Mouse (Mus musculus) CD4-positive helper T cell, adult 2 months (primary cell): Measurements from ENCODE around the gene Tppp2.
"Not testable (repeated sequence)": the region's sequence is repeated elsewhere in the genome, so short reads cannot be mapped to it uniquely, and the experiment has no call there.

Source experiments
- DNase-seq: peaks from one replicate; pipeline ENCODE4 v3.0.0-alpha.2; 2012; ENCODE audit warnings: low read depth, missing footprints, low spot score

The Tppp2 gene

GRCm38 (mm10) chr14:51912391-51913061, 5.7 kb upstream of the Tppp2 start:
- peak; percentile 17 for DNase-seq

DNA sequence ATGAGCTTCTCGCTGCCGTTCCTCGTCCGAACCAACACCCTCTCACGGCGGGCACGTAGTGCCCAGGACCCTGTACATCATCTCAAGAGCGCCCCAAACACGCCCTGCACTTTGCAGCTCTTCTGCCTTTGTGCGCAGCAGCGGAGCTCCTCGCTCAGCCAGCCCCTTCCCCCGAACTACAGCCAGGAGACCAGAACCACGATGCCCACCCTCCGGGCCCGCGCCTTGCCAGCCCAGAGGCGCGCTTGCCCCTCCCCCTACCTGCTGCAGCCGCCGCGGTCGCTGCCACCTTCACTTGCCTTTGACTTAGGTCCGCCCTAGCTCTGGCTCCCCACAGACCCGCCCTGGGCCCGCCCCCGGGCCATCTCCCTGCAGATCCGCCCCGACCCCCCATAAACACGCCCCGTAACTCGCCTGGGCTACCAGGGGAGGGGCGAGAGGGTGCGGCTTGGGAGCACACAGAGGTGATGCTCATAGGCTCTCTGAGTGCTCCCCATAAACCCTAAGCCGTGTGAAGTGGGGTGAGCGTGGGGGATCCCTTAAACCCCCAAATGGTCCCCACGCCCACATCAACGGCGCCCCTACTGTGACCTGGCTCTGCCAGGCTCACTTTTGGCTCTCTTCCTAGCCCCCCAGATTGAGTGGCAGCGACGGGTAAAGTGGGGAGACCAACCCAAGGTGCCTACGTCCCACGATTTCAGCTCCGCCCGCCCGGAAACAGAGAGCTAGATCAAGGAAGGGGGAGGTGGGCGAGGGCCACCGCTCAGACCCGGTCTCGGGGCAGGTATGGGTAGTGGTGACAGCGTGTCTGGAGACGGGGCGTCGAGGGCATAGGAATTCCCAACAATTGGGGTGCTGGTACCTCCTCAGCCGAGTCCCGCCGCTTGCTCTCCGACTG, 4.9 kb upstream of the Tppp2 start:
- DNase-seq, result peak; percentile 97

DNA sequence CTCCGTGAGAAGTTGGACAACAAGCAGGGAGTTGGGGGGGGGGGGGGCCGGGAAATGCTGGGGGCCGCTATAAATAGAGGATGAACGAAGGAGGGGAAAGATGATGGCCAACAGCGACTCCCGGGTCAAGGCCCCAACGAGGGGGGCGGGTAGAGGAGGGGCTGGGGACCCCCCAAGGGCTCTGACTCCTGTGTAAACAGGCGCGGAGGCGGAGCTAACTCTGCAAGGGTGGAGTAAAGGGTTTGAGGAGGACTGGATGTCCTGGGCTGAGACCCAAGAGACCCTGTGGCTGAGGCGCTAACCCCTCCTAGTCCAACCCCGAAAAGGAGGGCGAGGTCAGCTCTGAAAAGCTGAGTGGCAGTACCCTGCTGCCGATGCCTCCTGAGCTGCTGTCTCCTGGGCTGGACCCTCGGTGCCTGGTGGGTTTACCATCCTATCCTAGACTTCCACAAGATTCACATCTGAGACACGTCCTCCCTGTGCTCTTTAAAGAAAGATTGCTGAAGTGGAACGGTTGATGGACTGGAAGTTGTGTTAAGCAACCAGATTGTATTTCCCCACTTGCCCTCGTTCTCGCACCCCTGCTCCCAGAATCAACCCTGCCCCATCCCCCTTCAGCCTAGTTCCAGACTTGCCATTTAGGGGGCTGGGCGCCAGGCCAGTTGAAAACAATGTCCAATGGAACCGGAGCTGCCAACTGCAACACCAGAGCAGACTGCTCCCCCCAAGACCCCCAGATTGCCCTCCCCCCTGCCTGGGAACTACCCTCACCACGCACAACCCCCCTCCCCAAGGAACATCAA, 4.1 kb upstream of the Tppp2 start, which contains the start of gene Ndrg2:
TSS of gene Ndrg2 (minus strand) at position 199 of the 803 bp plus-strand sequence.
- DNase-seq, result no peak

DNA sequence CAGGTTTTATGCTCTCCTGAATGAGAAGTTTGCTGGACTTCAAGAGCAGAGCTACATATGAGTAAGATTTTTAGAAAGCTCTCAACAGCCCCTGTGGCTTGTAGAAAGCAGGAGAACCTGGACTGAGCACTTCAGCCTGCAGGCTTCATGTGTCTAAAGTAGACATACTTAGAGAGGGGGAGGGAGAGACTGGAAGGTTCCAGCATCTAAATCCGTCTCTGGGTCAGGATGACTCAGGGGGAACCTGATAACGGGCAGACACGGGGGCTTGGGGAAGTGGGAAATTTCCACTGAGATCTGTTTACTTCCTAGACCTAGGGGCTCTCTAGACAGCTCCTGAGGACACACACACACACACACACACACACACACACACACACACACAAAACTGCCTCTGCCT, 3.2 kb upstream of the Tppp2 start:
- DNase-seq, result no peak

- DNase-seq, result no peak
These were observed 1.7 kb upstream of the Tppp2 start for GRCm38 (mm10) chr14:51916539-51916938.

- no peak for DNase-seq
These were observed 741 bp downstream of the Tppp2 start for GRCm38 (mm10) chr14:51918966-51919365.

DNA sequence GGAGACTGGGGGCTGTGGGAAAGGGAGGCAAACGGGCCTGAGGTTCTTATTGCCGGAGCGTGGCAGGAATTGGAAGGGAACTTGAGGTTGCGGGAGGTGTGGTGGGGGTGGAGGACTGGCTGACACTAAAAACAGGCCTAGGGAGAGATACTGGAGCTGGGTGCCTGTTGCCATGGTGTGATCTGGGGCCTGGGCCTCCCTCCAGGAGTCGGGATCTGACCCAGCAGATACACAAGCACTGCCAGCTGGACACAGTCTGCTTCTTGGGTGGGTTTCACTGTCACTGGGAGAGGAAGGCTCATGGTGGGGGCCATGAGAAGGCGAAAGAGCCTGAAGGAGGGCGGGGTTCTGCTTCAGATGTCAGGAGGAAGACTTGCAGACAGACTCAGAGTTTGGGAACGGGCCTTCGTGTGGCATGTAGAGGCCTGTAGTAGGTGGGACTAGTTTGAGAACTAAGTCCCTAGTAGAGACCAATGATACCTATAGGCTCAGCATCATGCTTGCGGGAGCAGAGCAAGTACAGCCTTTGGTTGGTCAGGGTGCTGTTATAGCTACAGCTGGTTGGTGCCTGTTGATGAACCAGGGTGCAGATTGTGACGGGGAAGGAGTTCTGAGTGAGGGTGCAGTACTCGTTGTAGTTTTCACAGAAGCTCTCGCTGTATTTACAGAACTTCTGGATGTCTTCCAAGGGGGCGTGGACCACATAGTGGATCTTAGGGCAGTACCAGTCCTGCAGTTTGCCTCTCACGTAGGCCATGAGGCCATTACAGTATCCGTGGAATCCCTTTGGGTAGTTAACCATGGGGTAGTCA, 3.7 kb downstream of the Tppp2 start:
- no peak for DNase-seq

DNA sequence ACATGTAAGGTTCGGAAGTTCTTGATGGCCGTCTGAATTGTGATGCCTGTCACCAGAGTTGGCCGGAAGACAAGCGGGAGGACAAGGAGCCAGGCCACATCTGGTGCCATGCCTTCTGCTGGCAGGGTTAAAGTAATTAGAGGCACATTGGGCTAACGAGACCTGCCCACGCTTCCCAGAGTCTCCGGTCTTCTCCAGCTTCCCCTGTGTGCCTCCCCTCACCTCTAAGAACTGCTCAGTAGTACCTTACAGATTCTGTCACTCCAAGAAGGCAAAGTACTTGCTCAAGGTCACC, 4.3 kb downstream of the Tppp2 start, which contains the start of gene Rnase13:
TSS of gene Rnase13 (minus strand) at position 203 of the 295 bp plus-strand sequence.
- DNase-seq, result no peak

- DNase-seq, result no peak
These were observed 4.7 kb downstream of the Tppp2 start for GRCm38 (mm10) chr14:51922910-51923309.

GRCm38 (mm10) chr14:51923492-51923891, 5.3 kb downstream of the Tppp2 start:
- no peak for DNase-seq

GRCm38 (mm10) chr14:51926930-51927329, 8.7 kb downstream of the Tppp2 start:
- not testable (repeated sequence) for DNase-seq

GRCm38 (mm10) chr14:51929309-51929943, 11.2 kb downstream of the Tppp2 start:
- no peak for DNase-seq

GRCm38 (mm10) chr14:51929968-51930367, 11.7 kb downstream of the Tppp2 start:
- no peak for DNase-seq

GRCm38 (mm10) chr14:51930824-51931223, 12.6 kb downstream of the Tppp2 start:
- DNase-seq, result peak; percentile 49

GRCm38 (mm10) chr14:51932092-51933020, 14.1 kb downstream of the Tppp2 start:
- DNase-seq, result no peak

- no peak for DNase-seq
These were observed 20.8 kb downstream of the Tppp2 start for GRCm38 (mm10) chr14:51939005-51939404.

- DNase-seq, result no peak
These were observed 22.8 kb downstream of the Tppp2 start for GRCm38 (mm10) chr14:51940944-51941560.

DNA sequence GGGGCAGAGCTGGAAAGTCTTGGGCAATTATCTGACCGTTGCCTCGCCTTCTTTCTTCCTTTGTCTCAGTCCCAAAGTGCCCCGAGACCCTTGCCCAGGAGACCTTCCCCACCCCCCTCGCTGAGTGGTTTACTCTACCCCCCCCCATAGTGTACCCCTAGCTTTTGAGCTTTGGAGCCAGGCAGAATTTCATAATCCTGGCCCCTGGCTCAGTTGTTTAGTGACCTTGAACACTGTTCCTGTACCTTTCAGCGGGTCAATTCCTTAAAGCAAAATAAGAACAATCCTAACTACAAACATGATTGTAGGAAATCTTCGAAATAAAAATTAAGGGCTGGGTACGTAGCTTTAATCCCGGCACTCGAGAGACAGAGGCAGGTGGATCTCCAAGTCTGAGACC, 23.4 kb downstream of the Tppp2 start:
- DNase-seq, result no peak

DNA sequence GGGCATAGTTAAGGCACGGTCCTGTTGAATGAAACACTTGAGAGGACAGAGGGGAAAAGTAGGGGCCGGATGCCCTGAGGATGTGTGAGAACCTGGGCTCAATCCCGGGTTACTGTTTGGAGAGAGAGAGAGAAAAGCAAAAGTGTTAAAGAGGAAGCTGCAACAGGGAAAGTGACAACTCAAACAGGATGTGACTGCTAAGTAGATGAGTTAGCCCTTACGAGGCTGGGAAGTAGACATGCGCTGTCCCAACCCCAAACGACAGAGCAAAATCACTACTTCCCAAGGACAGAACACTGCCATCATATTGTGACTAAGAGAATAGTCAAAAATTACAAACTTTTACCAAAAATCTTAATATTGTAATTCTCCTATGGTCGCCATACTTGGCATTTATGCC, 24.0 kb downstream of the Tppp2 start:
- DNase-seq, result no peak
